ENCODE assay signal across 8 mouse cellular contexts in genomic region chr12:111425258-111425657, GRCm38 (mm10). TPM values are rescaled to one million over a fixed set of nuclear protein-coding genes. Genes with fewer than 3 reads are reported as not detected.
DNase-seq lines count a peak whose midpoint lies in the region; ATAC-seq and TF ChIP-seq lines count a peak whose summit lies in the region.

No protein-coding gene starts in this region.

- no peaks in the 10 kb centered on the region for H3K9me3 ChIP-seq in heart, embryonic 11.5 days (replicated peaks; ENCODE audit: control insufficient read depth, low read length)
- no peaks in the 10 kb centered on the region for H3K9me3 ChIP-seq in kidney, embryonic 15.5 days (replicated peaks)
- no peaks in the 10 kb centered on the region for H3K9me3 ChIP-seq in stomach, postnatal 0 days (ENCODE audit: control insufficient read depth, low read length)

- peak; percentile 97 for DNase-seq in heart, adult 11 months
- DNase-seq in embryo, embryonic 9.5 days (ENCODE audit: extremely low spot score): peak; percentile 85
- peak; percentile 90 for DNase-seq in heart, adult 8-10 months (ENCODE audit: low spot score)
- DNase-seq in liver, adult 2 months (ENCODE audit: extremely low read depth, low read depth, low spot score): peak; percentile 58
- peak; percentile 80 for DNase-seq in neural tube, embryonic 10.5 days (ENCODE audit: extremely low spot score, low spot score)
- peak; percentile 87 for DNase-seq in stomach, postnatal 0 days (ENCODE audit: low spot score)

- H3K4me2 ChIP-seq in heart, embryonic 11.5 days: no peak overlapping the region
- no peak overlapping the region for H3K4me2 ChIP-seq in kidney, embryonic 15.5 days
- no peak overlapping the region for H3K4me2 ChIP-seq in stomach, postnatal 0 days (replicated peaks; ENCODE audit: low read depth)

- H3K27me3 ChIP-seq in heart, embryonic 11.5 days (ENCODE audit: control insufficient read depth, insufficient read depth, low read length): peaks cover 66% of the 10 kb centered on the region
- H3K27me3 ChIP-seq in kidney, embryonic 15.5 days: peaks cover 71% of the 10 kb centered on the region
- no peaks in the 10 kb centered on the region for H3K27me3 ChIP-seq in liver, adult 2 months (ENCODE audit: control insufficient read depth, insufficient read depth, low read length)
- peaks cover 14% of the 10 kb centered on the region; the same call in 1 of the 2 replicates for H3K27me3 ChIP-seq in stomach, postnatal 0 days (ENCODE audit: control insufficient read depth, insufficient read depth, low read length)

- H3K27ac ChIP-seq in heart, embryonic 11.5 days (ENCODE audit: low read depth, low read length): no peak overlapping the region
- no peak overlapping the region for H3K27ac ChIP-seq in kidney, embryonic 15.5 days
- H3K27ac ChIP-seq in liver, adult 2 months (replicated peaks; ENCODE audit: insufficient read depth, low read depth, low read length): no peak overlapping the region
- H3K27ac ChIP-seq in stomach, postnatal 0 days (replicated peaks): no peak overlapping the region

- H3K79me2 ChIP-seq in liver, adult 2 months (ENCODE audit: control insufficient read depth, insufficient read depth, low read length): no peaks in the 10 kb centered on the region

- no peaks in the 10 kb centered on the region for H3K36me3 ChIP-seq in heart, embryonic 11.5 days (ENCODE audit: control insufficient read depth, insufficient read depth, low read length)
- no peaks in the 10 kb centered on the region for H3K36me3 ChIP-seq in kidney, embryonic 15.5 days
- H3K36me3 ChIP-seq in liver, adult 2 months (ENCODE audit: control insufficient read depth, insufficient read depth, low read length): no peaks in the 10 kb centered on the region
- no peaks in the 10 kb centered on the region for H3K36me3 ChIP-seq in stomach, postnatal 0 days (ENCODE audit: control insufficient read depth, insufficient read depth, low read length)

- 3% methylated on average over 15 of the region's 15 CpGs for WGBS in heart, embryonic 11.5 days (ENCODE audit: insufficient replicate concordance)
- 2% methylated on average over 15 of the region's 15 CpGs for WGBS in kidney, embryonic 15.5 days
- WGBS in liver, adult 2 months: 24% methylated on average over 15 of the region's 15 CpGs
- WGBS in stomach, postnatal 0 days: 2% methylated on average over 15 of the region's 15 CpGs

- TF ChIP-seq CTCF in liver, adult 2 months (IDR thresholded peaks at IDR 0.05; ENCODE audit: low read depth, low read length): peak; percentile 92
- peak; percentile 91 for TF ChIP-seq CTCF in stomach, postnatal 0 days (IDR thresholded peaks at IDR 0.05; ENCODE audit: low read depth)

- peaks cover 41% of the 10 kb centered on the region for H3K4me1 ChIP-seq in heart, embryonic 11.5 days (ENCODE audit: control insufficient read depth, insufficient read depth, low read length)
- H3K4me1 ChIP-seq in kidney, embryonic 15.5 days: peaks cover 80% of the 10 kb centered on the region
- H3K4me1 ChIP-seq in liver, adult 2 months (ENCODE audit: control insufficient read depth, insufficient read depth, low read length): no peaks in the 10 kb centered on the region
- H3K4me1 ChIP-seq in stomach, postnatal 0 days (replicated peaks; ENCODE audit: control insufficient read depth, insufficient read depth): peaks cover 13% of the 10 kb centered on the region

- H3K9ac ChIP-seq in heart, embryonic 11.5 days (ENCODE audit: low read depth, low read length): no peak overlapping the region
- no peak overlapping the region for H3K9ac ChIP-seq in kidney, embryonic 15.5 days
- H3K9ac ChIP-seq in liver, adult 2 months (ENCODE audit: low read depth, low read length): no peak overlapping the region
- no peak overlapping the region for H3K9ac ChIP-seq in stomach, postnatal 0 days (ENCODE audit: low read length)

- ATAC-seq in heart, embryonic 11.5 days (replicated peaks; ENCODE audit: insufficient number of reproducible peaks, low FRiP score, low TSS enrichment): no peak
- ATAC-seq in kidney, embryonic 15.5 days (replicated peaks; ENCODE audit: low FRiP score): peak; percentile 30
- peak; percentile 22; the same call in 1 of the 2 replicates for ATAC-seq in stomach, postnatal 0 days (ENCODE audit: low FRiP score, low TSS enrichment)

- no peak for TF ChIP-seq EP300 in stomach, postnatal 0 days (optimal IDR thresholded peaks at IDR 0.05)

- no peak overlapping the region for H3K4me3 ChIP-seq in heart, embryonic 11.5 days (ENCODE audit: low read depth, low read length)
- H3K4me3 ChIP-seq in kidney, embryonic 15.5 days (replicated peaks): no peak overlapping the region
- no peak overlapping the region for H3K4me3 ChIP-seq in liver, adult 2 months (ENCODE audit: insufficient read depth, low read depth, low read length)
- no peak overlapping the region for H3K4me3 ChIP-seq in stomach, postnatal 0 days (ENCODE audit: low read depth, low read length)

- TF ChIP-seq POLR2A in liver, adult 2 months (IDR thresholded peaks at IDR 0.05; ENCODE audit: extremely low read depth, insufficient read depth, low read length): no peak

RNA-seq across cellular contexts. Expression of gene Exoc3l4, which starts 8.4 kb away (rescaled TPM):
- polyA plus RNA-seq in heart, embryonic 11.5 days (2014; fragmentation: Nextera tagmentation; extraction: Ambion mirVana): 11.3 and 11.6 TPM in 2 replicates
- 1 to 10 TPM; 2.1 to 3.6 (median 3.0) TPM for total RNA-seq in heart, adult 8-10 months (2022)
- 16.8 and 17.8 TPM in 2 replicates for polyA plus RNA-seq in kidney, embryonic 15.5 days (2015; fragmentation: Nextera tagmentation; extraction: Ambion mirVana)
- 1.0 and 1.2 TPM in 2 replicates for total RNA-seq in liver, adult 2 months (2014; rRNA removed)
- 3.0 and 3.4 TPM in 2 replicates for polyA plus RNA-seq in liver, adult 2 months (2012; rRNA removed)
- 7.3 and 8.6 TPM in 2 replicates for polyA plus RNA-seq in stomach, postnatal 0 days (2015; fragmentation: Nextera tagmentation; extraction: Ambion mirVana)

RNA-seq across cellular contexts. Expression of gene Tnfaip2, which starts 17.0 kb away (rescaled TPM):
- 7.7 and 11.2 TPM in 2 replicates for polyA plus RNA-seq in heart, embryonic 11.5 days (2014; fragmentation: Nextera tagmentation; extraction: Ambion mirVana)
- total RNA-seq in heart, adult 8-10 months (2022): 10 to 100 TPM; 25.2 to 49.3 (median 41.6) TPM
- 19.5 and 22.9 TPM in 2 replicates for polyA plus RNA-seq in kidney, embryonic 15.5 days (2015; fragmentation: Nextera tagmentation; extraction: Ambion mirVana)
- total RNA-seq in liver, adult 2 months (2014; rRNA removed): 10.0 and 14.6 TPM in 2 replicates
- 28.9 and 29.1 TPM in 2 replicates for polyA plus RNA-seq in liver, adult 2 months (2012; rRNA removed)
- polyA plus RNA-seq in stomach, postnatal 0 days (2015; fragmentation: Nextera tagmentation; extraction: Ambion mirVana): 14.5 and 15.6 TPM in 2 replicates

RNA-seq across cellular contexts. Expression of gene Lbhd2, which starts 18.6 kb away (rescaled TPM):
- 0.50 TPM in 1 of 2 replicates, not detected in the other for polyA plus RNA-seq in heart, embryonic 11.5 days (2014; fragmentation: Nextera tagmentation; extraction: Ambion mirVana)
- not detected for total RNA-seq in heart, adult 8-10 months (2022)
- polyA plus RNA-seq in kidney, embryonic 15.5 days (2015; fragmentation: Nextera tagmentation; extraction: Ambion mirVana): 5.5 and 7.0 TPM in 2 replicates
- not detected in 2 replicates for total RNA-seq in liver, adult 2 months (2014; rRNA removed)
- not detected in 2 replicates for polyA plus RNA-seq in liver, adult 2 months (2012; rRNA removed)
- 2.2 TPM in 2 replicates for polyA plus RNA-seq in stomach, postnatal 0 days (2015; fragmentation: Nextera tagmentation; extraction: Ambion mirVana)

RNA-seq across cellular contexts. Expression of gene Cdc42bpb, which starts 47.7 kb away (rescaled TPM):
- 25.4 and 33.2 TPM in 2 replicates for polyA plus RNA-seq in heart, embryonic 11.5 days (2014; fragmentation: Nextera tagmentation; extraction: Ambion mirVana)
- 10 to 100 TPM; 45.5 to 59.7 (median 53.9) TPM for total RNA-seq in heart, adult 8-10 months (2022)
- 31.9 and 40.0 TPM in 2 replicates for polyA plus RNA-seq in kidney, embryonic 15.5 days (2015; fragmentation: Nextera tagmentation; extraction: Ambion mirVana)
- 19.5 and 28.7 TPM in 2 replicates for total RNA-seq in liver, adult 2 months (2014; rRNA removed)
- 96.3 and 122 TPM in 2 replicates for polyA plus RNA-seq in liver, adult 2 months (2012; rRNA removed)
- polyA plus RNA-seq in stomach, postnatal 0 days (2015; fragmentation: Nextera tagmentation; extraction: Ambion mirVana): 18.6 and 18.7 TPM in 2 replicates
